Mouse (Mus musculus) embryo, embryonic 10.5 days (tissue): ENCODE results near the gene Fndc3b.
A peak's percentile ranks its signal among the peaks of the same experiment; 100 is the strongest.

Source experiments
- DNase-seq: peaks from one replicate; pipeline ENCODE4 v3.0.0-alpha.2; 2015; ENCODE audit warnings: low spot score

The Fndc3b gene

DNA sequence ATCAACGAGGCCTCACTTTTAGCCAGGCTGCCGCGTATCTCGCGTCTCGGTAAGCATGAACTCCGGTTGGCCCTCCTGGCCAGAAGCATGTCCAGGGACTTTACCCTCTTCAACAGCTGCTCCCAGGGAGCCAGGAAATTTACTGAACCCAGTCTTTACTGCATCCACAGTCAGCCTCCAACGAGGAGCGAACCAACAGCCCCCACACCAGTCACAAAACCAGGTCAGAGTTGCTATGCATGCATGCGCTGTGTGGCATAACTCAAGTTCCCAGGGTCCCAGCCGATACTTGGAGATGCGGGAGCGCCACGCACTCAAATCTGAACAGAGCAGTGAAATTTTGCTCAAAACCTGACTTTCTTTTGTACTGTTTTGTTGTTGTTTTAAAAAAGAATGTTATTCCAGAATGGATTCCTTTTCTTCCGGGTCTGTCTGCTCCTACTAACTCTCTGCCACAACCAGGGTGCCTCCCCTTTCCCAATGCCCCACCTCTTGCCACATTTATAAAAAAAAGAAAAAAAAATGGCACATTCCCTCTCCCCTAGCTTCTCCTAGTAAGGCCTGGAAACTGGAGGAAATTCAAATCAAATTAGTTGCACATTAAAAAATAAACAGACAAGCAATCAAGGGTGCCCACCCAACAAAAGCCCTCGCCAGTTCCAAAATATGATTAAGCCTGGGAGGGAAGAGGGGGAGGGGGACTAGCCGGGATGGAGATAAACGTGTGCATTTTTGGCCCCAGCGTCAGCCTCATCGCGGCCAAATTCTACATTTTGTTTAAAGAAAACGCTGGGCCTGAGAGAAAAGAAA, 1.8 kb downstream of the Fndc3b start:
- peak; percentile 63 for DNase-seq

- DNase-seq = no peak
These were observed 2.5 kb downstream of the Fndc3b start for GRCm38 (mm10) chr3:27708581-27708980.

- DNase-seq = no peak
These were observed 5.3 kb downstream of the Fndc3b start for GRCm38 (mm10) chr3:27705761-27706160.

GRCm38 (mm10) chr3:27705056-27705455, 6.1 kb downstream of the Fndc3b start:
- DNase-seq = no peak

- DNase-seq = no peak
These were observed 6.5 kb downstream of the Fndc3b start for GRCm38 (mm10) chr3:27704641-27705040.

- DNase-seq = no peak
These were observed 7.6 kb downstream of the Fndc3b start for GRCm38 (mm10) chr3:27703531-27703930.

DNA sequence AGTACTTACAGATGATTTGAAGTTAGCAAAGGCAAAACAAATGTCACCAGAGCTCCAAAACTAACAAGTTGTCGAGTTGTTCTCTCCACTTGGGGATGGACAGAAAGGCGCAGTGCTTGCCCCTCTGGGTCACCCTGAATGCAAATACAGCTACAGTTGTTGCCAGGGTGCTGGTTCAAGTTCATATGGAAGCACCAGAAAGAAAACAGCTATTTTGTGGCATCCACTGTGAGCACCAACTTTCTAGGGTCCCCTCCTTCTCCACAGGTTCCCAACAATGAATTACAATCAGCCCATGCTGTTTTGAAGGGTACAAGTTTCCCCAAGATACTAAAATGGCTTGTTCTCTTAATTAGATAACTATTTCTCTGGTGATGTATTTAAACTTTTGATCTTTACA, 8.0 kb downstream of the Fndc3b start:
- no peak for DNase-seq

GRCm38 (mm10) chr3:27698671-27699070, 12.4 kb downstream of the Fndc3b start:
- DNase-seq = no peak

- DNase-seq = no peak
These were observed 14.7 kb downstream of the Fndc3b start for GRCm38 (mm10) chr3:27696449-27696797.

DNA sequence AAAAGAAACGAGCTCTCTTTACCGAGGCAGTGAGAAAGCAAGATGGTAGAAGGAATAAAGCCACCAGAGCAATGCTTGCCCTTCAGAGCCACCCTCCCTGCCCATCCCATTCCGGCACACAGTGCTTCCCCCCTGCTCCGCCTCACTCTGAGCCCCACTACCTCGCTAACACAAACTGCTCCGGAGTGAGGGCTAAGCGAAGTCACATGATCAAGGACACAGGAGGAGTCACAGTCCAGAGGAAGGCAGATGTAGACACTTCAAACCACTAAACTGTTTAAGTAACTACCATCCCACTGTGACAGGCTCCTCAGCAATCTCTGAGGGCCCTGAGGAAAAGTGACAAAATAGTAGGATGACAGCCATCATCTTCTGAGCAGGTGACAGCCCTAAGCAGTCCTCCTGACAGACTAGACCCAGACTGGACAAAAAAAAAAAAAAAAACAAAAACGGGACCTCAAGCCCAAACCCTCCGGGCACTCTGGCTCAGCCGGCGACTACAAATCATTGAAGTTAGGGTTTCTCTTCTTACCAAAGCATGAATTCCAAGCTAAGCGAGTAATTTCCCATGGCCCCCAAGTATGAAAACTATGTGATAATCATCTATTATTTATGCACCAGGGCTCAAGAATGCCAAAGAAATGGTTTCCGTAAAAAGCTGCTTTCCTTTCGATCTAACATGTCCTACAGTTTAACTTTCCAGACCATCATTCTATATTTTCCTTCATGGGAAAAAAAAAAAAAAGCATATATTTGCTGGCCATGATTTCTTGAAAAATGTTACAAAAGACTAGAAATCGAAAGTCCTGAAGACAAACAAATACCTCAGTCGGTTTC, 15.3 kb downstream of the Fndc3b start:
- no peak for DNase-seq

DNA sequence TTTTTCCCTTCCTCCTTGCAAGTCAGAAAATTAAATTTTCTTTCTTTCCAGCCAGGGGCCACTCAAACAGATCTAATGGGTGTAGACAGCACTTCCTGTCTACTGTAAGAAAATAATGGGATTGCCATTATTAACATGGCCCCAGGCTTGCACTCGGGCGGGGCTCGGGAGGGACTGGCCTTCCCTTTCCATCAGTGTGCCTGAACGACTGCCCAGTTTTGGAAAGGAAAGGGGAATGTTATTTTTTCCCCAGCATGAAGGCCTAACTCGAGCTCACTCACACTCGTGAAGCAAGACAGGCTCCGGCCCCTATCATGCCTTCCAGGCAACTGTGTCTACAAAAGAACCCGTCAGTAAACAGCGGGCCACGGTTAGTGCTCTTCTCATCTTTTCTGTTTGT, 16.5 kb downstream of the Fndc3b start:
- no peak for DNase-seq

GRCm38 (mm10) chr3:27694111-27694510, 17.0 kb downstream of the Fndc3b start:
- no peak for DNase-seq

- no peak for DNase-seq
These were observed 19.5 kb downstream of the Fndc3b start for GRCm38 (mm10) chr3:27691486-27692160.

DNA sequence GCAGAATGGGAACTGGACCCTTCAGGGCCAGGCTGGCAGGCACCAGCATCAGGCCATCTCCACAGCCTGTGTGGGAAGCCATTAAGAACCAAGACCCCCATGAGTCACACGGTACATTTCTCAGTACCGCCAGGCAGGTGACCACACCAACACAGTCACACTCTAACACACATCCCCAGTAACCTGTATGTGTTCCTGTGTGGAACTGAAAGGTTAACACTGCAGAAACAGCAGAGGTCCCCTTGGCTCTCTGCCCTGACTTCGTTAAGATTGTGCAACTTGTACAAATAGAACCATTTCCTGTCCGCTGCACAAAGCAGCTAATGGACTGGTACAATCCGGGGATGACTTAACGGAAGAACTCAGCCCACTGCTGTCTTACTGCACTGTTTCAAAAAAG, 21.1 kb downstream of the Fndc3b start:
- no peak for DNase-seq

DNA sequence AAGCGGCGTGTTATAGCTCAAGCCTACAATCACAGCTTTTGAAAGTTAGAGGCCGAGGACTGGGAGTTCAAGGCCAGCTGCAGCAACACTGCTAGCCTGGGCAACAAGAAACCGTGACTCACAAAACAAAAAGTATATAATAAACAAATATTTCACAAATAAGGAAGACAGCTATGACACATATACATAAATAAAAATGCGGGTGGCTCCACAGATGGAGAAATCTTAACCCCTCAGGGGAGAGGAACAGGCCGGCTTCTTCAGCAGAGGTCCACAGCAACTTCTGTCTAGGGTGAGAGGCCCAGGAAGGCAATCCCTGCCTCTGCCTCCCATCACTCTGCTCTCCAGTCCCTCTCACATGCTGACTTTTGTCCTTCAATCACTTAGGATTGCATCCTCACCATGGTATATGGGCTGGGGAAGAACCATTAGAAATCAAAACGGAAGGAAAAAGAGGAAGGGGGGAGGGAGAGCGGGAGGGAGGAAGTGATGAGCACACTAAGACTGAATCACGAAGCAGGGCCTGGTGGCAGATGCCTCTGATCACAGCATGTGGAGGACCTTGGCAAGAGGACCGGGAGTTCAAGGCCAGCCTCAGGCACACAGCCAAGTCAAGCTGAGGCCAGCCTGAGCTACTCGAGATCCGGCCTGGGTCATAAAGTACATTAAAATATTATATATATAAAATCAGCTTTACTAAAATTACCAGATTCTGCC, 21.8 kb downstream of the Fndc3b start:
- no peak for DNase-seq

DNA sequence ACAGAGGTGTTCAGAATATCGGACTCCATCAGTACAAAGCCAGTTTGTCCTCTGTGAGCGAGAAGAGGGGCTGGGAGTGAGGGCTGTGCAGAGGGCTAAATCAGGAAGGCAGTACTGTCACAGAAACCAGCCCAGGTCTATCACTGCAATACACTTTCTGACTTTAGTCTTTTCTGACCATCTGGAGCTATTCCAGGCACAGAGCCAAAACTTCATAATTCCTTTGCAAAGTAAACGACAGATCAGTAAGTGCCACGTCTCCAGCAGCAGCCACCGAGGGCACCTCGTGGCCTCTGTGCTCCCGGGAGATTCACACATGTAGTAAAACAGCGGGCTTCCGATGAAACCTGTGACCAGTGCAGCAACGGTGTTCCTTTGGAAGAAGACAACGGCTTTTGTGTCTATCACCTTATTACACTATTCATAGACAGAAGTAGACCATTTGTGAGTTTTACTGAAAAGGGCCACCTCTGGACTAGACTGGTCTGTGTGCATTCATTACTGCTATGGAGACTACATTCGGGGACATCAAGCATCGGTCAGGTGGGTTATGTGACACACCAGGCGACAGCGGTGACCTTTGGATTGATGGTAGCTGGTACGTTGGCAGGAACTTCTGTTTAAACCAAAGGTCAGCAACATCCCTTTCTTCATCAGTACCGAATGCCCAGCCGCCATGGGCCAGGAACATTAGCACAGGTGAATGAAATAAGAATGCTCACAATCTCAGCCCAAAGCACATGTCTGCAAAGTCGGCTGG, 24.2 kb downstream of the Fndc3b start:
- no peak for DNase-seq

GRCm38 (mm10) chr3:27685650-27686208, 25.4 kb downstream of the Fndc3b start:
- DNase-seq = no peak

GRCm38 (mm10) chr3:27685134-27685533, 26.0 kb downstream of the Fndc3b start:
- DNase-seq = no peak

DNA sequence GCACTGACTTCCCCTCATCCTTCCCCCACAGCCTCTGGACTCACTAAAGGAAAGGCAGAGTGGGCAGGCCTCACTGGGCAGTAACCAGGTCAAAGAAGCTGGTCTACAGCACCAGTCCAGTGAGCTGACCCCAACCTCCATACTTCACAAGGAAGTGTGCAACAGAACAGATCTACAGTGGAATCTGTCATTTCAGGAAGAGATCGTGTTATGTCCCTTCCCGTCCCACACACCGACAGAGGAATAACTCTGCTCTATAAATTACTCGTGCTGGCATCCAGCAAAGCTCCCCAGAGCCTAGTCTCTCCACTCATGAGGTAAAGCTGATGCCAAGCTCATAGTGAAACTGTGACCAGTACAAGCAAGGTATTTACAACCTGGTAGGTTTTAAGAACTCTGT, 27.7 kb downstream of the Fndc3b start:
- DNase-seq = no peak

- DNase-seq = no peak
These were observed 33.5 kb downstream of the Fndc3b start for GRCm38 (mm10) chr3:27677574-27677973.

DNA sequence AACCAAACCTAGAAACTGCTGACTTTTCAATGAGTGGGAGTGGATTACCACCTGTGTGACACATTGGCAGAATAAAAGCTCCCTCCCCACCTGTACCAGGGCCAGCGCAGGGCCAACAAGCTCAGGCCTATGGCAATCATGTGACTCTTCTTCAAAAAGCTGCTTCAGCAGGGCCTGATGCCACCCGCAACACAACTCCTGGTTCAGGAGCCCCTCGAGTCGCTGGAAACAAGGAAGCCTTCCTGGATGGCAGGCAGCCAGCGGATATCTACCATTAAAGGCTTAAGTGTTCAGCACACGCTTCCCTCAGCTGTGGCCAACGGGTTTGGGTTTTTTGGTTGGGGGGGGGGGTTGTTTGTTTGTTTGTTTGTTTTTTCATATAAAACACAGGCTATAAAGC, 37.4 kb downstream of the Fndc3b start:
- no peak for DNase-seq
